Mouse (Mus musculus) ES-Bruce4 (cell line): ENCODE measurements around the gene Mcoln2.

ENCODE experiments used
- CTCF ChIP-seq: IDR thresholded peaks from one replicate; pipeline ENCODE4 v1.8.1; 2011; ENCODE audit warnings: low read depth, low read length
- POLR2A ChIP-seq: IDR thresholded peaks from one replicate; pipeline ENCODE4 v1.8.1; 2011; ENCODE audit warnings: low read length; ENCODE audit not compliant: insufficient read depth

DNA sequence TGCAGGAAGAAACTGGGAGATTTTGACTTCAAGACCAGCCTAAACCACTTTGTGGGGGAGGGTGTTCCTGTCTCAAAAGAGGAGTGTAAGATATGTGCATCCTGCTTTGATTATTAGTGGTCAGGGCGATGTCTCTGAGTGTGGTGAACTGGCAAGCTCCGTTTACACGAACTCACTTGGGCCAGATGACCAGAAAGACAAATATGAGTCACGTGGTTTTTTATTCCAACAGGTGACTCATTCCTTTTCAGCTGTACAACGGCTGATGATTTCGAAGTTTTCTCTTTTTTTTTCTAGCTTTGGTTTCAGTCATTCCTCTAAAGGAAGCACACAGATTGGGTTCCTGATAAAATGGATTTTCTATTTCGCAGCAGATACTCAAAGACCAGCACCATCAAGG is 27.7 kb downstream of the Mcoln2 start:
- TF ChIP-seq CTCF (no peak), POLR2A (no peak)
